Mouse (Mus musculus) neutrophil, adult 5-6 weeks (primary cell): Measurements from ENCODE around the gene Slitrk5. TPM values are rescaled to one million over a fixed set of nuclear protein-coding genes. Genes with fewer than 3 reads are reported as not detected.
"Not testable (repeated sequence)": the region's sequence is repeated elsewhere in the genome, so short reads cannot be mapped to it uniquely, and the experiment has no call there.

Experiments
- ATAC-seq: fragments of 151-379, 151-347 bp; 2 replicates; pipeline ENCODE4 v1.8.0; 2017; ENCODE audit warnings: mild to moderate bottlenecking, moderate TSS enrichment; ENCODE audit not compliant: insufficient number of reproducible peaks, poor library complexity, low FRiP score, severe bottlenecking; ENCODE audit errors: extremely low read depth
- total RNA-seq: library from RNA; stranded (forward); fragments of 200-1000 nt; gene quantifications from 2 replicates; pipeline ENCODE4 v1.2.3, GENCODE M21; 2017

Gene Slitrk5
- total RNA-seq = not detected in 2 replicates

- no peak for ATAC-seq
Measured at GRCm38 (mm10) chr14:111674664-111675147, at the start of gene Slitrk5. TSS of gene Slitrk5 (plus strand) at chr14:111675097.

GRCm38 (mm10) chr14:111672942-111673341 is 2.0 kb upstream of the Slitrk5 start:
- ATAC-seq = no peak

GRCm38 (mm10) chr14:111675211-111676165 is 591 bp downstream of the Slitrk5 start:
- no peak for ATAC-seq

GRCm38 (mm10) chr14:111676166-111676581 is 1.3 kb downstream of the Slitrk5 start:
- no peak for ATAC-seq

- ATAC-seq = no peak
Measured at GRCm38 (mm10) chr14:111676851-111677291, 2.0 kb downstream of the Slitrk5 start.

- ATAC-seq = no peak
Measured at GRCm38 (mm10) chr14:111677361-111678070, 2.6 kb downstream of the Slitrk5 start.

- ATAC-seq = no peak
Measured at GRCm38 (mm10) chr14:111680271-111680670, 5.4 kb downstream of the Slitrk5 start.

- no peak for ATAC-seq
Measured at GRCm38 (mm10) chr14:111681092-111681708, 6.3 kb downstream of the Slitrk5 start.

- no peak for ATAC-seq
Measured at GRCm38 (mm10) chr14:111681773-111682172, 6.9 kb downstream of the Slitrk5 start.

- no peak for ATAC-seq
Measured at GRCm38 (mm10) chr14:111683543-111683942, 8.6 kb downstream of the Slitrk5 start.

GRCm38 (mm10) chr14:111690139-111690538 is 15.2 kb downstream of the Slitrk5 start:
- ATAC-seq = not testable (repeated sequence)

GRCm38 (mm10) chr14:111729833-111730232 is 54.9 kb downstream of the Slitrk5 start:
- ATAC-seq = no peak
